Mouse (Mus musculus) megakaryocyte, embryonic 14.5 days (primary cell): ENCODE data around the gene Omd.

Source experiments
- FLI1 ChIP-seq: IDR thresholded peaks from 2 replicates; pipeline ENCODE4 v1.6.1; 2012; ENCODE audit warnings: low read length, inconsistent platforms, mixed read lengths
- GATA1 ChIP-seq: IDR thresholded peaks from 3 replicates; pipeline ENCODE4 v1.6.1; 2012; ENCODE audit warnings: mixed read lengths, low read length, inconsistent platforms, borderline replicate concordance

DNA sequence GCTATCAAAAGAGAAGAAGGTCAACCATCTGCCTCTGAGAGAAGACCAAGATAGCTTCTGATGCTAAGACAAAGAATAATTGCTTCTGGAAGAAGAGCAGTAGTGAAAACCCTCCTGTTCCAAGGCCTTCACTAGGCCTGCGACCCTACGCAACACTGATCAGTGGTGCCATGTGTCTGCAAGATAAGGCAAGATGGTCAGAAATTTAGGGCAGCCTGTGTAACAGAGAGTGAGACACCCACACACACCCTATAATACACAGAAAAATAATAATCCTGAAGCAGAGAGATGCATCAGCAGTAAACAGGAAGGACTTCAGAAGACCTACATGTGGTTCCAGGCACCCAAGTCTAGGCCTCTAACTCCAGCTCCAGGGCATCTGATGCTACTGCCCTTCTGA is 57.7 kb downstream of the Omd start:
- no peak for TF ChIP-seq GATA1
- TF ChIP-seq FLI1 = no peak
